Mouse (Mus musculus): ENCODE results near the gene Syt9.

DNA sequence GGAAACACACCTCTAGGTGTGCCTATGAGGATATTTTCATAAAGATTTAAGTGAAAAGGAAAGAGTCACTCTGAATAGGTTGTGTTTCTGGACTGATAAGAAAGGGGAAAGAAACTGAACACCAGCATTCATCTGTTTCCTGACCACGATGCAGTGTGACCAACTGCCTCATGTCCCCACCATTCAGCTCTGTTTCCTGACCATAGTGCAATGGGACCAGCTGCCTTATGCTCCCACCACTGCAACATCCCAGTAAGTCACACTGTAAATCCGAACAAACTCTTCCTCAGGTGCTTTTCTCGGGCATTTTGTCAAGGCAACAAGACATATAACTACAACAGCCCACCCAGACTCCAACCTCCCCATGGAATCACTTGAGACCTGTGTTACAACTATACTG, 191.1 kb downstream of the Syt9 start:
- TF ChIP-seq POLR2A (IDR thresholded peaks at IDR 0.05; ENCODE audit: low read depth, low read length) (no peak), CTCF (IDR thresholded peaks at IDR 0.05; ENCODE audit: borderline replicate concordance, insufficient read depth, low read length) (no peak)

Measured in embryonic fibroblast, embryonic 13.5 days (primary cell).